Mouse (Mus musculus): Measurements from ENCODE around the gene Gm5416. TPM values are rescaled to one million over a fixed set of nuclear protein-coding genes. Genes with fewer than 3 reads are reported as not detected.
"Not testable (repeated sequence)": the region's sequence is repeated elsewhere in the genome, so short reads cannot be mapped to it uniquely, and the experiment has no call there.

The Gm5416 gene
- 0.44 TPM in 1 of 2 replicates, not detected in the other for polyA plus RNA-seq (2015; fragmentation: Nextera tagmentation; extraction: Ambion mirVana)

- WGBS = 81% methylated on average over 2 of the region's 2 CpGs
- Histone ChIP-seq H3K27me3 (ENCODE audit: control insufficient read depth, insufficient read depth, low read length) (no peaks in the 10 kb centered on the region), H3K9me3 (ENCODE audit: control insufficient read depth, low read length) (no peaks in the 10 kb centered on the region), H3K4me3 (ENCODE audit: low read depth, low read length) (no peak within 1 kb of the TSS), H3K4me2 (replicated peaks; ENCODE audit: low read depth) (no peak within 1 kb of the TSS), H3K4me1 (replicated peaks; ENCODE audit: control insufficient read depth, insufficient read depth) (no peaks in the 10 kb centered on the region), H3K36me3 (ENCODE audit: control insufficient read depth, insufficient read depth, low read length) (no peaks in the 10 kb centered on the region), H3K9ac (ENCODE audit: low read length) (no peak within 1 kb of the TSS), H3K27ac (replicated peaks) (no peak within 1 kb of the TSS)
- no peak for TF ChIP-seq EP300 (optimal IDR thresholded peaks at IDR 0.05)
- no peak for TF ChIP-seq CTCF (IDR thresholded peaks at IDR 0.05; ENCODE audit: low read depth)
- DNase-seq (ENCODE audit: low spot score) = no peak
- ATAC-seq (ENCODE audit: low FRiP score, low TSS enrichment) = no peak
These were observed at the start of gene Gm5416 for GRCm38 (mm10) chr16:36209967-36210453. Gm5416 (plus strand) TSS chr16:36210403.

- H3K36me3 ChIP-seq (ENCODE audit: control insufficient read depth, insufficient read depth, low read length); H3K27ac ChIP-seq (replicated peaks); H3K9me3 ChIP-seq (ENCODE audit: control insufficient read depth, low read length); H3K4me1 ChIP-seq (replicated peaks; ENCODE audit: control insufficient read depth, insufficient read depth); H3K4me2 ChIP-seq (replicated peaks; ENCODE audit: low read depth); H3K27me3 ChIP-seq (ENCODE audit: control insufficient read depth, insufficient read depth, low read length); ATAC-seq (ENCODE audit: low FRiP score, low TSS enrichment); DNase-seq (ENCODE audit: low spot score); H3K4me3 ChIP-seq (ENCODE audit: low read depth, low read length); H3K9ac ChIP-seq (ENCODE audit: low read length): not testable (repeated sequence)
- 82% methylated on average over 9 of the region's 10 CpGs for WGBS
These were observed 42.4 kb upstream of the Gm5416 start for GRCm38 (mm10) chr16:36167841-36168240.

GRCm38 (mm10) chr16:36176108-36176507 is 34.1 kb upstream of the Gm5416 start:
- H3K27me3 ChIP-seq (ENCODE audit: control insufficient read depth, insufficient read depth, low read length) = no peaks in the 10 kb centered on the region
- no peak overlapping the region for H3K4me2 ChIP-seq (replicated peaks; ENCODE audit: low read depth)
- H3K9ac ChIP-seq (ENCODE audit: low read length) = no peak overlapping the region
- no peak overlapping the region for H3K27ac ChIP-seq (replicated peaks)
- no peaks in the 10 kb centered on the region for H3K36me3 ChIP-seq (ENCODE audit: control insufficient read depth, insufficient read depth, low read length)
- no peak overlapping the region for H3K4me3 ChIP-seq (ENCODE audit: low read depth, low read length)
- no peaks in the 10 kb centered on the region for H3K4me1 ChIP-seq (replicated peaks; ENCODE audit: control insufficient read depth, insufficient read depth)
- ATAC-seq (ENCODE audit: low FRiP score, low TSS enrichment) (no peak), DNase-seq (ENCODE audit: low spot score) (no peak)
- H3K9me3 ChIP-seq (ENCODE audit: control insufficient read depth, low read length) = no peaks in the 10 kb centered on the region
- TF ChIP-seq EP300 (optimal IDR thresholded peaks at IDR 0.05) = no peak
- no peak for TF ChIP-seq CTCF (IDR thresholded peaks at IDR 0.05; ENCODE audit: low read depth)

GRCm38 (mm10) chr16:36179910-36180309 is 30.3 kb upstream of the Gm5416 start:
- no peak overlapping the region for H3K4me3 ChIP-seq (ENCODE audit: low read depth, low read length)
- no peak for DNase-seq (ENCODE audit: low spot score)
- H3K4me1 ChIP-seq (replicated peaks; ENCODE audit: control insufficient read depth, insufficient read depth) = no peaks in the 10 kb centered on the region
- no peak for TF ChIP-seq EP300 (optimal IDR thresholded peaks at IDR 0.05)
- TF ChIP-seq CTCF (IDR thresholded peaks at IDR 0.05; ENCODE audit: low read depth) = no peak
- H3K4me2 ChIP-seq (replicated peaks; ENCODE audit: low read depth) = no peak overlapping the region
- no peak overlapping the region for H3K9ac ChIP-seq (ENCODE audit: low read length)
- no peak for ATAC-seq (ENCODE audit: low FRiP score, low TSS enrichment)
- H3K27ac ChIP-seq (replicated peaks) = no peak overlapping the region
- 73% methylated on average over 2 of the region's 2 CpGs for WGBS
- no peaks in the 10 kb centered on the region for H3K9me3 ChIP-seq (ENCODE audit: control insufficient read depth, low read length)
- H3K36me3 ChIP-seq (ENCODE audit: control insufficient read depth, insufficient read depth, low read length) = no peaks in the 10 kb centered on the region
- H3K27me3 ChIP-seq (ENCODE audit: control insufficient read depth, insufficient read depth, low read length) = no peaks in the 10 kb centered on the region

- WGBS = 69% methylated on average over 4 of the region's 4 CpGs
- not testable (repeated sequence) for ATAC-seq (ENCODE audit: low FRiP score, low TSS enrichment); H3K36me3 ChIP-seq (ENCODE audit: control insufficient read depth, insufficient read depth, low read length); H3K27ac ChIP-seq (replicated peaks); H3K9ac ChIP-seq (ENCODE audit: low read length); H3K4me1 ChIP-seq (replicated peaks; ENCODE audit: control insufficient read depth, insufficient read depth); H3K9me3 ChIP-seq (ENCODE audit: control insufficient read depth, low read length); H3K27me3 ChIP-seq (ENCODE audit: control insufficient read depth, insufficient read depth, low read length); H3K4me3 ChIP-seq (ENCODE audit: low read depth, low read length); H3K4me2 ChIP-seq (replicated peaks; ENCODE audit: low read depth); DNase-seq (ENCODE audit: low spot score)
These were observed 26.3 kb upstream of the Gm5416 start, which contains the start of gene Gm5483 for GRCm38 (mm10) chr16:36183912-36184311. Gm5483 (plus strand) TSS chr16:36184212.

- Histone ChIP-seq H3K9ac (ENCODE audit: low read length) (no peak overlapping the region), H3K9me3 (ENCODE audit: control insufficient read depth, low read length) (no peaks in the 10 kb centered on the region), H3K4me2 (replicated peaks; ENCODE audit: low read depth) (no peak overlapping the region), H3K36me3 (ENCODE audit: control insufficient read depth, insufficient read depth, low read length) (no peaks in the 10 kb centered on the region), H3K4me3 (ENCODE audit: low read depth, low read length) (no peak overlapping the region), H3K27me3 (ENCODE audit: control insufficient read depth, insufficient read depth, low read length) (no peaks in the 10 kb centered on the region), H3K27ac (replicated peaks) (no peak overlapping the region), H3K4me1 (replicated peaks; ENCODE audit: control insufficient read depth, insufficient read depth) (no peaks in the 10 kb centered on the region)
- TF ChIP-seq CTCF (IDR thresholded peaks at IDR 0.05; ENCODE audit: low read depth) (no peak), EP300 (optimal IDR thresholded peaks at IDR 0.05) (no peak)
- 54% methylated on average over 19 of the region's 19 CpGs for WGBS
- DNase-seq (ENCODE audit: low spot score) = no peak
- ATAC-seq (ENCODE audit: low FRiP score, low TSS enrichment) = no peak
These were observed 11.0 kb upstream of the Gm5416 start for GRCm38 (mm10) chr16:36199226-36199625.

All from stomach, postnatal 0 days (tissue).